Mouse (Mus musculus): ENCODE data around the gene Ablim2. TPM values are rescaled to one million over a fixed set of nuclear protein-coding genes. Genes with fewer than 3 reads are reported as not detected.
A peak's percentile ranks its signal among the peaks of the same experiment; 100 is the strongest.

Gene Ablim2
- polyA plus RNA-seq, 1 experiment from 2014 or later: 9.6 TPM

DNA sequence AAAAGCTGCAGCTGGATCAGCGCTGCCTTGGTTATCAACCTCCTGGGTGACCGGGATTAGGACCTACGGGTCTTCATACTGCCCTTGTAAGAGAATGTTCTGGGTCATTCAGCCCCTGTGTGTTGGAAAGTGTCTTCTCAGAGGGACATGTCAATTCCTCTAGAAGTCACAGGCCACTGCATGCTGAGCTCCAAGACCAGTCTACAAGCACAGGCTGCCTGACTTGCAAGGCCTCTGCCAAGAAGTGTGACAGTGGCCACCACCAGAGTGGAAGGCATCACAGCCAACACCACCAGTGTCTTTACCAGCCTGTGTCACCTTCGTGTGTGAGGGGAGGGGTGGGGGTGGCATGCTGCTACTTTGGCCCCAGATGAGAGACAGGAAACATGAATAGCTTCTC, 1.7 kb upstream of the Ablim2 start:
- Histone ChIP-seq H3K36me3 (ENCODE audit: control insufficient read depth, insufficient read depth, low read length) (no peaks in the 10 kb centered on the region), H3K27me3 (ENCODE audit: control insufficient read depth, insufficient read depth, low read length) (peaks cover 24% of the 10 kb centered on the region), H3K4me2 (ENCODE audit: low read length) (no peak overlapping the region), H3K9ac (replicated peaks; ENCODE audit: low read length) (no peak overlapping the region), H3K9me3 (ENCODE audit: control insufficient read depth, low read length) (no peaks in the 10 kb centered on the region), H3K4me1 (ENCODE audit: control insufficient read depth, insufficient read depth, low read length) (peaks cover 9% of the 10 kb centered on the region; the same call in 1 of the 2 replicates), H3K4me3 (replicated peaks; ENCODE audit: low read depth, low read length) (no peak overlapping the region), H3K27ac (replicated peaks; ENCODE audit: low read depth, low read length) (no peak overlapping the region)
- DNase-seq (no peak), ATAC-seq (ENCODE audit: low FRiP score, low TSS enrichment) (no peak)
- 77% methylated on average over 4 of the region's 4 CpGs for WGBS

DNA sequence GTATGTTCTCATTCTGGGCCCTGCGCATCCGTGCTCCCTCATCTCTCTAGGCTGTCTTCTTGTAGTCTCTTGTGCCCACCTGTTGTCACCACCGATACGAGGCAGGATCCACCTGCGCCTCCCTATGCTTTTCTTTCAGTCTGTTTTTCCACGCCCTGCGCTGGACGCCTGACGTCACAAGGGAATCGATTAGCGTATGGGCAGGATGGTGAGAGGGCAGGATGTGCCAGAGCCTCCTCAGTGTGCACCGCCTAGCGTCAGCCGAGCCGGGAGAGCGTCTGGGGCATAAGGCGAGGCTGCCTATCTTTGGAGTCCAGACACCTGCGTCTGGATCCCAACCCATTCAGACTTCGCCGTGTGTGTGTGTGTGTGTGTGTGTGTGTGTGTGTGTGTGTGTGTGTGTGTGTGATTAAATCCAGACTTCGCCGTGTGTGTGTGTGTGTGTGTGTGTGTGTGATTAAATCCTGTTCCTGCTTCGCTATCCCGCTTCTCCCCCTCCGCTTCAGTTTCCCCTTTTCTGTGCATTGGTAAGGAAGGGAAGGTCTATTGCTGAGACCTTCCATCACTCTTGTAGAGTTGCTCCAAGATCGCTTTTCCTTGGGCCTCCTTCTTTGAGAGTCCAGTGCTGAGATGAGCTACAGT, 562 bp upstream of the Ablim2 start:
- H3K9ac ChIP-seq (replicated peaks; ENCODE audit: low read length): peak overlapping the region; percentile 45
- H3K4me1 ChIP-seq (ENCODE audit: control insufficient read depth, insufficient read depth, low read length): peaks cover 9% of the 10 kb centered on the region; the same call in 1 of the 2 replicates
- H3K9me3 ChIP-seq (ENCODE audit: control insufficient read depth, low read length): no peaks in the 10 kb centered on the region
- ATAC-seq (ENCODE audit: low FRiP score, low TSS enrichment) (peak; percentile 49), DNase-seq (peak; percentile 77)
- H3K27me3 ChIP-seq (ENCODE audit: control insufficient read depth, insufficient read depth, low read length): peaks cover 24% of the 10 kb centered on the region
- peak overlapping the region; percentile 59 for H3K4me3 ChIP-seq (replicated peaks; ENCODE audit: low read depth, low read length)
- 4% methylated on average over 26 of the region's 26 CpGs for WGBS
- no peaks in the 10 kb centered on the region for H3K36me3 ChIP-seq (ENCODE audit: control insufficient read depth, insufficient read depth, low read length)
- H3K27ac ChIP-seq (replicated peaks; ENCODE audit: low read depth, low read length): peak overlapping the region; percentile 74
- peak overlapping the region; percentile 99 for H3K4me2 ChIP-seq (ENCODE audit: low read length)

DNA sequence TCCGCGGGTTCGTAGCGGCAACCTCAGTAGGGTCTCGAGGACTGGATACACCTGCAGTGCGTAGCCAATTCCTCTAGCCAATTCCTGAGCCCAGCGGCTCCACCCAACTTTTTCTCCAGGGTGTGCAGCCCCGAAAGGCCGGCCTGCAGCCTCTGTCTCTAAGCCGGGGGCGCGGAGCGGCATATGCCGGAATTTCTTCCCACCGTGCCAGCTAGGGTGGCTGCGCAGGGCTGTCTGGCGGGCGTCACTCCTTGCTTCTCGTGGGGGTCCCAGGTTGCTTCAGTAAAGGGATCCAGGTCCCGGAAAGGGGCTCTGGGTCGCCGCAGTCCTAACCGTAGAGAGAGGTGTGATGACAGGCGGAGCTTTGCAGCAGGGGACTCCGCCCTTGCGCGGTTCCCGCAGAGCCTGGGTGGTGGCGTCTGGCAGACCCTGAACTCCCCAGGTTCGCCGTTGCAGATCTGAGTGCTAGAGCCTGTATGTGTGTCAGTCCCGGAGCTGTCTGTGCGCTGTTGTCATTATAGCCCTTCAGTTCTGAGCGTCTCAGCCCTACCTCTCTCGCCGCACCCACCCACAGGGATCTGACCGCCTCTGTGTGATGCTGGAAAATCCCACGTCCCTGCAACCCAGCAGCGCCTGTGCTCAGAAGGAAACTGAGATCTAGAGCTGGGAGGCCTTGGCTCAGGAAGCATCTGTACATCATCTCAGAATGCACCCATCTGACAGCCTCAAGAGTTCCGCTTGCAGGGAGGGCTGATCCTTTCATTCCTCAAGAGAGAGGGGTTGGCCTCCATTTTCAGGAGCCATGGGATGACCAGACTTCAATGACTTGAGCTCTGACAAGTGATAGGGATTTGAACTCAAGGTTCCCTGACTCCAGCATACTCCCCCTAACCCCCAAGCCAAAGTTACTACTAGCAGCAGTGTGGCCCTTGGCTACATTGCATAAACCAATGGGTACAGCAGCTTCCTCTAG, 687 bp downstream of the Ablim2 start:
- peaks cover 9% of the 10 kb centered on the region; the same call in 1 of the 2 replicates for H3K4me1 ChIP-seq (ENCODE audit: control insufficient read depth, insufficient read depth, low read length)
- ATAC-seq (ENCODE audit: low FRiP score, low TSS enrichment) (peak; percentile 9), DNase-seq (peak; percentile 65)
- no peak overlapping the region for H3K27ac ChIP-seq (replicated peaks; ENCODE audit: low read depth, low read length)
- no peaks in the 10 kb centered on the region for H3K9me3 ChIP-seq (ENCODE audit: control insufficient read depth, low read length)
- H3K4me2 ChIP-seq (ENCODE audit: low read length): peak overlapping the region; percentile 99
- H3K27me3 ChIP-seq (ENCODE audit: control insufficient read depth, insufficient read depth, low read length): peaks cover 24% of the 10 kb centered on the region
- 2% methylated on average over 40 of the region's 40 CpGs for WGBS
- peak overlapping the region; percentile 59 for H3K4me3 ChIP-seq (replicated peaks; ENCODE audit: low read depth, low read length)
- peak overlapping the region; percentile 62 for H3K9ac ChIP-seq (replicated peaks; ENCODE audit: low read length)
- H3K36me3 ChIP-seq (ENCODE audit: control insufficient read depth, insufficient read depth, low read length): no peaks in the 10 kb centered on the region

DNA sequence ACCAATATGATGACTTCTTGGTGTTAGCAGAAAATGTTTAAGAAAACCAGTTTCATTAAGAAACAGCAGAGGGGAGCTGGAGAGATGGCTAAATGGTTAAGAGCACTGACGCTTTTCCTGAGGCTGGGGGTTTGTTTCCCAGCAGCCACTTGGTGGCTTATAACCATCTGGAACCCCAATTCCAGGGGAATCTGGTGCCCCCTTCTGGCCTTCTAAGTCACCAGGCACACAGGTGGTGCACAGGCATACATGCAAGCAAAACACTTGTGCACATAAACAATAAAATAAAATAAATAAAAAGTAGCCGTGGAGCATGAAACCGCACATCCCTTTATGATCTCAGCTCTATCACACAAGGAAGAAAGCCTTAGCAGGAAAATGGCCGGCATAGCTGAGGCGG, 3.6 kb downstream of the Ablim2 start:
- no peaks in the 10 kb centered on the region for H3K36me3 ChIP-seq (ENCODE audit: control insufficient read depth, insufficient read depth, low read length)
- H3K4me1 ChIP-seq (ENCODE audit: control insufficient read depth, insufficient read depth, low read length): peaks cover 9% of the 10 kb centered on the region; the same call in 1 of the 2 replicates
- no peak overlapping the region for H3K4me2 ChIP-seq (ENCODE audit: low read length)
- no peaks in the 10 kb centered on the region for H3K9me3 ChIP-seq (ENCODE audit: control insufficient read depth, low read length)
- peaks cover 24% of the 10 kb centered on the region for H3K27me3 ChIP-seq (ENCODE audit: control insufficient read depth, insufficient read depth, low read length)
- no peak overlapping the region for H3K9ac ChIP-seq (replicated peaks; ENCODE audit: low read length)
- DNase-seq: no peak
- 79% methylated on average over 5 of the region's 5 CpGs for WGBS
- ATAC-seq (ENCODE audit: low FRiP score, low TSS enrichment): no peak
- H3K4me3 ChIP-seq (replicated peaks; ENCODE audit: low read depth, low read length): no peak overlapping the region
- H3K27ac ChIP-seq (replicated peaks; ENCODE audit: low read depth, low read length): no peak overlapping the region

DNA sequence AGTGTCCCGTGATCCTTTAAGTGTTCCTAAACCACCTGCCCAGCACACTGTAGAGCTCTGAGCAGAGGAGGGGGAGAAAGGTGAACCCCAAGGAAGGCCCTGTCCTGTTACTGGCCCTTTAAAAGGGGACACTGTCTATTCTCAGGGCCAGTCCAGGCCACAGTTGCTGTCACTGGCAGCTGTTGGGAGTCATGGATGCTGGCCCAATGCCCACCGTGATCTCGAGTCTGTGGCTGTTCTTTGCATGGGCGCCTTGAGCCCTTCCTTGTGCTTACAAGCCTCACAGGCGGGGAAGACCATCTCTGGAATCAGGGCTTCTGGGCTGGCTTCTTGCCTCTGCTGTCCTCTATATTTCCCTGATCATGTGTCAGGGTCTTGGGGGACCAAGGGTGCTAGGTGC, 4.7 kb downstream of the Ablim2 start:
- Histone ChIP-seq H3K4me3 (replicated peaks; ENCODE audit: low read depth, low read length) (no peak overlapping the region), H3K27me3 (ENCODE audit: control insufficient read depth, insufficient read depth, low read length) (peaks cover 24% of the 10 kb centered on the region), H3K36me3 (ENCODE audit: control insufficient read depth, insufficient read depth, low read length) (no peaks in the 10 kb centered on the region), H3K27ac (replicated peaks; ENCODE audit: low read depth, low read length) (no peak overlapping the region), H3K4me2 (ENCODE audit: low read length) (no peak overlapping the region), H3K9me3 (ENCODE audit: control insufficient read depth, low read length) (no peaks in the 10 kb centered on the region), H3K9ac (replicated peaks; ENCODE audit: low read length) (no peak overlapping the region), H3K4me1 (ENCODE audit: control insufficient read depth, insufficient read depth, low read length) (0 out of 2 replicates have a peak, but pooled peaks cover 3% of the 10 kb centered on the region)
- ATAC-seq (ENCODE audit: low FRiP score, low TSS enrichment): no peak
- 72% methylated on average over 5 of the region's 5 CpGs for WGBS
- DNase-seq: peak; percentile 38

DNA sequence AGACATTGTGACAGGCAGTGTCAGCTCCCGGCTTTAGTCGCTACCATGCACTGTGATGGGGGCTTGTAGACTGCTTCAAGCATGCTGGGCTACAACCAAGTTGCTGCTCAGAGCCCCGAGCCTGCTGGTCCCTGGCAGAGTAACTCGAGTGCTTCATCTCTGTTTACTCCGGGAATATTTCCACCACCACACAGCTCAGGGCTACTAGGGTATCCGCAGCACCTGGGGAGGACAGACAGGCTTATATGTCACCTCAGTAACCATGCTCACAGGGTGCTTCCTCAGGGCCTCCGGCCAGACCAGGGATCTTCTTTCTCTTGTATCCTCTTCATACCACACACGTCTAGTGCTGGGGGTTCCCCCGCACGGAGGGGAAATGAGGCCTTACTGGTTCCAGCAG, 5.2 kb downstream of the Ablim2 start:
- Histone ChIP-seq H3K4me1 (ENCODE audit: control insufficient read depth, insufficient read depth, low read length) (0 out of 2 replicates have a peak, but pooled peaks cover 3% of the 10 kb centered on the region), H3K36me3 (ENCODE audit: control insufficient read depth, insufficient read depth, low read length) (no peaks in the 10 kb centered on the region), H3K9ac (replicated peaks; ENCODE audit: low read length) (no peak overlapping the region), H3K9me3 (ENCODE audit: control insufficient read depth, low read length) (no peaks in the 10 kb centered on the region), H3K4me2 (ENCODE audit: low read length) (no peak overlapping the region), H3K4me3 (replicated peaks; ENCODE audit: low read depth, low read length) (no peak overlapping the region), H3K27ac (replicated peaks; ENCODE audit: low read depth, low read length) (no peak overlapping the region), H3K27me3 (ENCODE audit: control insufficient read depth, insufficient read depth, low read length) (peaks cover 24% of the 10 kb centered on the region)
- WGBS: 75% methylated on average over 10 of the region's 10 CpGs
- ATAC-seq (ENCODE audit: low FRiP score, low TSS enrichment): no peak
- DNase-seq: no peak

DNA sequence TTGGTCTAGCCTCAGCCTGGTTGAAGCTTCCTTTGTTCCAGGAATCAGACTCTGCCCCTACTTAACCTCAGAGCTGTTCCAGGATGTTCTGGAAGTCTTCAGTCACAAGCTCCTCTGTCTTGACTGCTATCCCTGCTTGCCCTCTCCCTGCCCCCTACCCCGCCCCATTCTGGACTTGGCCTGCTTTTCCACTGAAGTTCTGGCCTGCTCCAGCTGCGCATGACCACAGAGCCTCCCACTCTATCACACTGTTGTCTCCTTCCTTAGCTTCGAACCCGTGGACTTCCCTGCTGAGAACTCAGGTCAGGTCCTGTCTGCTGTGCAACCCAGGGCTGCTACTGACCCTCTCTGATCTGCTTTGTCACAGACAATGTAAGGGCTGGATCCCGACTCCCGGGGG, 8.2 kb downstream of the Ablim2 start:
- no peak overlapping the region for H3K4me3 ChIP-seq (replicated peaks; ENCODE audit: low read depth, low read length)
- no peaks in the 10 kb centered on the region for H3K9me3 ChIP-seq (ENCODE audit: control insufficient read depth, low read length)
- H3K4me1 ChIP-seq (ENCODE audit: control insufficient read depth, insufficient read depth, low read length): no peaks in the 10 kb centered on the region
- H3K4me2 ChIP-seq (ENCODE audit: low read length): no peak overlapping the region
- WGBS: 87% methylated on average over 6 of the region's 6 CpGs
- no peaks in the 10 kb centered on the region for H3K27me3 ChIP-seq (ENCODE audit: control insufficient read depth, insufficient read depth, low read length)
- ATAC-seq (ENCODE audit: low FRiP score, low TSS enrichment): no peak
- no peak overlapping the region for H3K27ac ChIP-seq (replicated peaks; ENCODE audit: low read depth, low read length)
- no peaks in the 10 kb centered on the region for H3K36me3 ChIP-seq (ENCODE audit: control insufficient read depth, insufficient read depth, low read length)
- DNase-seq: no peak
- no peak overlapping the region for H3K9ac ChIP-seq (replicated peaks; ENCODE audit: low read length)

DNA sequence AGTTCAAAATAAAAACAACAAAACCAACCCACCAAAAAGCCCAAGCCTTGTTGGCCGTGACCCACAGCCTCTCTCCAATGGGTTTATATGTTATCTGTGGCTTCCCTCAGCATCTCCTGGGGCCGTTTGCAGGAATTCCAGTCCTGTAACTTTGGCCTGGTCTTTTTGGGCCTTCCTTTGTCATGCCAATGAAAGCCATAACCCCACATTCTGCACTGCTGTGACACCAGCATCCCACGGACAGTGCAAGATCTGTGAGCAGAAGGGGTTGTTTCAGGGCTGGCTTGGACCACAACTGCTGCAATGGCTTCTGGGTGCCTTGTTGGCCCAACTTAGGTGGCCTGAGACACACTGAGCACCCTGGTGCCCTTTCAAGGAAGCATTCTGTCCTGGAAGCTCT, 10.8 kb downstream of the Ablim2 start:
- Histone ChIP-seq H3K9me3 (ENCODE audit: control insufficient read depth, low read length) (no peaks in the 10 kb centered on the region), H3K27ac (replicated peaks; ENCODE audit: low read depth, low read length) (no peak overlapping the region), H3K4me3 (replicated peaks; ENCODE audit: low read depth, low read length) (no peak overlapping the region), H3K4me2 (ENCODE audit: low read length) (no peak overlapping the region), H3K36me3 (ENCODE audit: control insufficient read depth, insufficient read depth, low read length) (no peaks in the 10 kb centered on the region), H3K9ac (replicated peaks; ENCODE audit: low read length) (no peak overlapping the region), H3K4me1 (ENCODE audit: control insufficient read depth, insufficient read depth, low read length) (no peaks in the 10 kb centered on the region), H3K27me3 (ENCODE audit: control insufficient read depth, insufficient read depth, low read length) (no peaks in the 10 kb centered on the region)
- no peak for DNase-seq
- WGBS: 68% methylated on average over 3 of the region's 3 CpGs
- ATAC-seq (ENCODE audit: low FRiP score, low TSS enrichment): no peak
